Mouse (Mus musculus) ZHBTc4 (cell line): Measurements from ENCODE around the gene Errfi1.

Experiments used
- DNase-seq: peaks from one replicate; pipeline ENCODE4 v3.0.0-alpha.2; 2011; ENCODE audit warnings: low read depth, low spot score

The Errfi1 gene

GRCm38 (mm10) chr4:150914290-150914733 lies 60.6 kb downstream of the Errfi1 start, which contains the start of the genes Park7 and Tnfrsf9:
Gene Park7 (minus strand): TSS chr4:150914437.
Gene Tnfrsf9 (plus strand): TSS chr4:150914562.
- DNase-seq: peak; percentile 98

- no peak for DNase-seq
Observed at GRCm38 (mm10) chr4:150915181-150915906, 61.6 kb downstream of the Errfi1 start.

GRCm38 (mm10) chr4:150917336-150918027 lies 63.8 kb downstream of the Errfi1 start:
- DNase-seq: peak; percentile 52
